Mouse (Mus musculus) cerebellum, adult 2 months (tissue): ENCODE measurements around the gene Slc15a1.

Experiments used
- CTCF ChIP-seq: fragments of 200-500 bp; IDR thresholded peaks from 2 replicates; pipeline ENCODE4 v1.5.1; 2011; ENCODE audit warnings: low read depth, mild to moderate bottlenecking, control low read depth, low read length, moderate library complexity, borderline replicate concordance; ENCODE audit not compliant: insufficient read depth
- POLR2A ChIP-seq: fragments of 200-500 bp; IDR thresholded peaks from 2 replicates; pipeline ENCODE4 v1.6.1; 2011; ENCODE audit warnings: low read length, control low read depth, borderline replicate concordance; ENCODE audit not compliant: insufficient read depth

DNA sequence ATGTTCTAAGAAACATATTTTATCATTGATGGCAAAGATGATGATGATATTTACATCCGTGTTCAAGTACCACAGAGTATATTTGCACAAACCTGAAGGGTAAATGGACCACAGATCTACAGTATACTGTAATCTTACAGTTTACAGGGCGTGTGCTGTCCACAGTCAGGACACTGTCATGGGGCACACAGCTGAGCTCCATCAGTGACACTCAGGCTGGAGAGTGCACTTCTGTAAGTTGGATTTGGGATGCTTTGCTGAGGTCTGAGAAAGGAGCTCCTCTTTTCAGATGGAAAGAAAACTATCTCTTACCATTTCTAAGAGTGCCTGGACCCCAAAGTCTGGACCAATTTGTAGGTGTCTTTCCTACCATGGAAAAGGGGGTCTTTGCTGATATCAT lies 9.9 kb downstream of the Slc15a1 start:
- no peak for TF ChIP-seq POLR2A
- no peak for TF ChIP-seq CTCF
